Mouse (Mus musculus): ENCODE data around the gene Scn3a. TPM values are rescaled to one million over a fixed set of nuclear protein-coding genes. Genes with fewer than 3 reads are reported as not detected.

Scn3a gene
- 10 to 100 TPM; 31.4 to 31.8 TPM for total RNA-seq (2021)
- long read RNA-seq, experiment 1, full-length matches to known transcripts: 3 of 8 reads
- long read RNA-seq, experiment 1, partial matches to known transcripts: 1 of 8 reads
- long read RNA-seq, experiment 1, other reads (novel, unspliced or antisense): 4 of 8 reads
- long read RNA-seq, experiment 2, full-length matches to known transcripts: 2 of 15 reads
- long read RNA-seq, experiment 2, partial matches to known transcripts: 4 of 15 reads
- long read RNA-seq, experiment 2, other reads (novel, unspliced or antisense): 9 of 15 reads

- intact Hi-C loops (cut with DNase I): loop anchor here (1.0 to 10.0 kb wide), 3 partner anchors 154 to 422 kb away; no protein-coding TSS in a partner anchor
- peak; percentile 71 to 72 for DNase-seq (ENCODE audit: extremely low spot score in 1 of 2, low spot score in 2 of 2)
- Histone ChIP-seq H3K4me3 (peak within 1 kb of the TSS; percentile 58), H3K27ac (peak within 1 kb of the TSS; percentile 89)
- TF ChIP-seq CTCF (IDR thresholded peaks at IDR 0.05): peak; percentile 86
Measured at GRCm38 (mm10) chr2:65566793-65567787, at the start of gene Scn3a. Scn3a (minus strand) TSS chr2:65567627.

- DNase-seq (ENCODE audit: extremely low spot score in 1 of 2, low spot score in 2 of 2): no peak
- intact Hi-C loops (cut with DNase I): loop anchor here (5.0 kb wide), 1 partner anchor 200 kb away; no protein-coding TSS in a partner anchor
- Histone ChIP-seq H3K27ac (no peak overlapping the region), H3K4me3 (no peak overlapping the region)
- TF ChIP-seq CTCF (IDR thresholded peaks at IDR 0.05): no peak
Measured at GRCm38 (mm10) chr2:65611887-65612286, 44.5 kb upstream of the Scn3a start.

GRCm38 (mm10) chr2:65607813-65608212, 40.4 kb upstream of the Scn3a start:
- Histone ChIP-seq H3K27ac (no peak overlapping the region), H3K4me3 (no peak overlapping the region)
- no peak for DNase-seq (ENCODE audit: extremely low spot score in 1 of 2, low spot score in 2 of 2)
- intact Hi-C loops (cut with DNase I): no loop called here
- TF ChIP-seq CTCF (IDR thresholded peaks at IDR 0.05): no peak

- no peak for DNase-seq (ENCODE audit: extremely low spot score in 1 of 2, low spot score in 2 of 2)
- intact Hi-C loops (cut with DNase I): no loop called here
- TF ChIP-seq CTCF (IDR thresholded peaks at IDR 0.05): no peak
- no peak overlapping the region for H3K4me3 ChIP-seq
- no peak overlapping the region for H3K27ac ChIP-seq
Measured at GRCm38 (mm10) chr2:65587679-65588078, 20.3 kb upstream of the Scn3a start.

- no peak for DNase-seq (ENCODE audit: extremely low spot score in 1 of 2, low spot score in 2 of 2)
- Histone ChIP-seq H3K4me3 (no peak overlapping the region), H3K27ac (no peak overlapping the region)
- intact Hi-C loops (cut with DNase I): loop anchor here (1.0 to 10.0 kb wide), 3 partner anchors 155 to 423 kb away; no protein-coding TSS in a partner anchor
- no peak for TF ChIP-seq CTCF (IDR thresholded peaks at IDR 0.05)
Measured at GRCm38 (mm10) chr2:65567925-65568324, 498 bp upstream of the Scn3a start.

- Histone ChIP-seq H3K4me3 (no peak overlapping the region), H3K27ac (no peak overlapping the region)
- DNase-seq (ENCODE audit: extremely low spot score in 1 of 2, low spot score in 2 of 2): no peak
- no peak for TF ChIP-seq CTCF (IDR thresholded peaks at IDR 0.05)
- intact Hi-C loops (cut with DNase I): loop anchor here (10.0 kb wide), 1 partner anchor 419 kb away; no protein-coding TSS in a partner anchor
Measured at GRCm38 (mm10) chr2:65563898-65564297, 3.5 kb downstream of the Scn3a start.

GRCm38 (mm10) chr2:65557719-65558118, 9.7 kb downstream of the Scn3a start:
- TF ChIP-seq CTCF (IDR thresholded peaks at IDR 0.05): no peak
- DNase-seq (ENCODE audit: extremely low spot score in 1 of 2, low spot score in 2 of 2): no peak
- intact Hi-C loops (cut with DNase I): no loop called here
- Histone ChIP-seq H3K27ac (no peak overlapping the region), H3K4me3 (no peak overlapping the region)

GRCm38 (mm10) chr2:65554662-65555061, 12.8 kb downstream of the Scn3a start:
- no peak for DNase-seq (ENCODE audit: extremely low spot score in 1 of 2, low spot score in 2 of 2)
- no peak overlapping the region for H3K27ac ChIP-seq
- H3K4me3 ChIP-seq: no peak overlapping the region
- no peak for TF ChIP-seq CTCF (IDR thresholded peaks at IDR 0.05)
- intact Hi-C loops (cut with DNase I): no loop called here

GRCm38 (mm10) chr2:65553473-65553872, 14.0 kb downstream of the Scn3a start:
- Histone ChIP-seq H3K27ac (no peak overlapping the region), H3K4me3 (no peak overlapping the region)
- DNase-seq (ENCODE audit: extremely low spot score in 1 of 2, low spot score in 2 of 2): no peak
- intact Hi-C loops (cut with DNase I): no loop called here
- no peak for TF ChIP-seq CTCF (IDR thresholded peaks at IDR 0.05)

GRCm38 (mm10) chr2:65552727-65553126, 14.7 kb downstream of the Scn3a start:
- intact Hi-C loops (cut with DNase I): no loop called here
- no peak for DNase-seq (ENCODE audit: extremely low spot score in 1 of 2, low spot score in 2 of 2)
- H3K27ac ChIP-seq: peak overlapping the region; percentile 36; the same call in 1 of the 2 replicates
- TF ChIP-seq CTCF (IDR thresholded peaks at IDR 0.05): no peak
- H3K4me3 ChIP-seq: no peak overlapping the region

- no peak overlapping the region for H3K27ac ChIP-seq
- TF ChIP-seq CTCF (IDR thresholded peaks at IDR 0.05): no peak
- no peak overlapping the region for H3K4me3 ChIP-seq
- no peak for DNase-seq (ENCODE audit: extremely low spot score in 1 of 2, low spot score in 2 of 2)
- intact Hi-C loops (cut with DNase I): no loop called here
Measured at GRCm38 (mm10) chr2:65552222-65552621, 15.2 kb downstream of the Scn3a start.

- no peak overlapping the region for H3K4me3 ChIP-seq
- intact Hi-C loops (cut with DNase I): no loop called here
- no peak overlapping the region for H3K27ac ChIP-seq
- TF ChIP-seq CTCF (IDR thresholded peaks at IDR 0.05): no peak
- DNase-seq (ENCODE audit: extremely low spot score in 1 of 2, low spot score in 2 of 2): no peak
Measured at GRCm38 (mm10) chr2:65551736-65552135, 15.7 kb downstream of the Scn3a start.

Data from left cerebral cortex, adult 2 months (tissue).